Mouse (Mus musculus) stomach, postnatal 0 days (tissue): Measurements from ENCODE around the gene Arhgap44.

Experiments
- CTCF ChIP-seq: IDR thresholded peaks from 2 replicates; pipeline ENCODE4 v1.5.1; 2016; ENCODE audit warnings: antibody characterized with exemption, low read depth, mild to moderate bottlenecking, moderate library complexity
- EP300 ChIP-seq: optimal IDR thresholded peaks from 2 replicates; pipeline ENCODE3; 2016; ENCODE audit warnings: antibody characterized with exemption

DNA sequence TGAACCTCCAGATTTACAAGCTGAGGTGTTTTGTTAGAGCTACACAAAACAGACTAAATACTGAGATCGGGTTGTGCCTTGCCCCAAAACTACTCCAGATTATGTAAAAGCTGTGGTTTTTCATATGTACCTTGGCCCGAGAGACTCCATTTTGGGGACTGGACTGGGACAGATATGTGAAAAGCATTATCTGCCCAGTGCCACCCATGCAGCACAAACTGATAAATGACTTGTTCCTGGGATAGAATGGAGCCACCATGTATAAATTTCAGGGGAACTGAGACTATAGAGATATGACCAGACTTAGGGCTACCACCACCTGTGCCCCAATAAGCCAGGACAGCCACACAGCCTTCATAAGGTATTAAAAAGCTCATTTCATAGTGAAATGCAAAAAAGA is 200.1 kb downstream of the Arhgap44 start:
- no peak for TF ChIP-seq CTCF
- no peak for TF ChIP-seq EP300
